Mouse (Mus musculus) cortical plate, adult 2 months (tissue): ENCODE data around the gene 4930544D05Rik. TPM values are rescaled to one million over a fixed set of nuclear protein-coding genes. Genes with fewer than 3 reads are reported as not detected.

Experiments
- H3K27ac ChIP-seq: fragments of 200-500 bp; 2 replicates; pipeline ENCODE4 v1.5.1; 2012; ENCODE audit warnings: low read length, control low read depth, inconsistent platforms; ENCODE audit not compliant: insufficient read depth
- H3K4me1 ChIP-seq: fragments of 200-500 bp; 2 replicates; pipeline ENCODE4 v1.6.1; 2011; ENCODE audit warnings: low read length; ENCODE audit not compliant: control insufficient read depth, insufficient read depth
- H3K4me3 ChIP-seq: fragments of 200-500 bp; 2 replicates; pipeline ENCODE4 v1.5.1; 2011; ENCODE audit warnings: mild to moderate bottlenecking, low read length, control low read depth; ENCODE audit not compliant: insufficient read depth
- CTCF ChIP-seq: fragments of 200-500 bp; IDR thresholded peaks from 2 replicates; pipeline ENCODE4 v1.5.1; 2011; ENCODE audit warnings: mild to moderate bottlenecking, control low read depth, low read length; ENCODE audit not compliant: insufficient read depth; ENCODE audit errors: extremely low read depth
- POLR2A ChIP-seq: fragments of 200-500 bp; IDR thresholded peaks from 2 replicates; pipeline ENCODE4 v1.6.1; 2011; ENCODE audit warnings: mild to moderate bottlenecking, low read length, control low read depth; ENCODE audit not compliant: insufficient read depth; ENCODE audit errors: extremely low read depth
- polyA plus RNA-seq: library from polyadenylated mRNA; depleted of rRNA; stranded (reverse); fragments of >200 nt; gene quantifications from 2 replicates; pipeline ENCODE4 v1.2.3, GENCODE M21; 2012

4930544D05Rik gene
- polyA plus RNA-seq, 1 experiment: not detected

- Histone ChIP-seq H3K27ac (peak within 1 kb of the TSS; percentile 94), H3K4me3 (peak within 1 kb of the TSS; percentile 74), H3K4me1 (peaks cover 5% of the 10 kb centered on the region)
- TF ChIP-seq CTCF (no peak), POLR2A (peak; percentile 66; the same call in 1 of the 2 replicates)
Measured at GRCm38 (mm10) chr11:70646691-70647650, 31.3 kb downstream of the 4930544D05Rik start, which contains the start of the genes Rnf167 and Slc25a11. Gene Rnf167, plus strand, starts transcription at chr11:70647235. Gene Slc25a11, minus strand, starts transcription at chr11:70647479.

DNA sequence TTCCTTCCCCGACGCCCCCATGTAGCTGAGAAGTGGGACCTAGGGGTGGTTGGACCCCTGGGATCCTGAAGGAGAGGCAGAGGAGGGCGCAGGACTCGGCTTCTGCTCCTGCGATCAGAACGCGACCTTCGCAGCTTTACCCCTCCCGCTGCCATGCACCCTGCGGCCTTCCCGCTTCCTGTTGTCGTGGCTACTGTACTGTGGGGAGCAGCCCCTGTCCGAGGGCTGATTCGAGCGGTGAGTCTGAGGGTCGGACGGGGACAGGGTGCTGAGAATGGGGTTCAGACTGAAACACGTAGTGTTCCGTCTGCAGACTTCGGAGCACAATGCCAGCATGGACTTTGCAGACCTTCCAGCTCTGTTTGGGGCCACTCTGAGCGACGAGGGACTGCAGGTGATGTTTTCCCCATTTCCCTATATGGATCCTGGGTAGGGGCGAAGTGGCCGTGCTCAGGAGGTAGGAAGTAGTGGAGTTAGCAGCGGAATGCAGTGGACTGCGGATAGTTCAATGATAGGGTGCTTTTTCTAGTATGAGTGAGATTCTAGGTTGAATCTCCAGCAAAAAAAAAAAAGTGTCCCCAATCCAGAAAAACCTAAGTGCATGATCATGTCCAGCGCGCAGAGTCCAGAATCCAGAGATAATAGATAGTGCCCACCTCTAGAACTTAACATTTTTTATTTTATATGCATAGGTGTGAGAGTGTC, 32.2 kb downstream of the 4930544D05Rik start:
- Histone ChIP-seq H3K4me1 (peaks cover 6% of the 10 kb centered on the region), H3K27ac (peak overlapping the region; percentile 74)
- TF ChIP-seq POLR2A (no peak), CTCF (no peak)

GRCm38 (mm10) chr11:70648512-70648911, 32.9 kb downstream of the 4930544D05Rik start:
- no peak for TF ChIP-seq POLR2A
- no peak for TF ChIP-seq CTCF
- Histone ChIP-seq H3K4me1 (peaks cover 6% of the 10 kb centered on the region), H3K4me3 (peak overlapping the region; percentile 74; the same call in 1 of the 2 replicates), H3K27ac (no peak overlapping the region)

More for the DNA sequence above, 32.2 kb downstream of the 4930544D05Rik start:
- H3K4me3 ChIP-seq: peak overlapping the region; percentile 74

DNA sequence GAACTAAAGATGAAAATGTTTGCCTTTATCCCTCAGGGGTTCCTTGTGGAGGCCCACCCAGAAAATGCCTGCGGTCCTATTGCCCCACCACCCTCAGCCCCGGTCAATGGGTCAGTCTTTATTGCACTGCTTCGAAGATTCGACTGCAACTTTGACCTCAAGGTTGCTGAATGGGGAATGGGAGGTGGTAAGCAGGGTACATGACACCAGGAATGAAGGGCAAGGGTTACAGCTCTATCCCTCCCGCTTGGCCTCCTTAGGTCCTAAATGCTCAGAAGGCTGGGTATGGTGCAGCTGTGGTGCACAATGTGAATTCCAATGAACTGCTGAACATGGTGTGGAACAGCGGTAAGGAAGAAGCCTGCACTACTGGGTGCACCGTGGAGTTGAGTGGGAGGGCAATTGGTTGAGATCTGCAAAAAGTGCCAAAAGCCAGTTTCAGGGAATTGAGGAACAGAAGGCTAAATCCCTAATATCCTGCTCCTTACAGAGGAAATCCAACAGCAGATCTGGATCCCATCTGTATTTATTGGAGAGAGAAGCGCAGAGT, 33.6 kb downstream of the 4930544D05Rik start:
- Histone ChIP-seq H3K27ac (no peak overlapping the region), H3K4me1 (peaks cover 6% of the 10 kb centered on the region), H3K4me3 (no peak overlapping the region)
- no peak for TF ChIP-seq POLR2A
- no peak for TF ChIP-seq CTCF

- TF ChIP-seq CTCF (no peak), POLR2A (no peak)
- Histone ChIP-seq H3K27ac (no peak overlapping the region), H3K4me3 (no peak overlapping the region), H3K4me1 (peaks cover 6% of the 10 kb centered on the region)
Measured at GRCm38 (mm10) chr11:70650322-70651175, 34.9 kb downstream of the 4930544D05Rik start.

- peaks cover 3% of the 10 kb centered on the region; the same call in 1 of the 2 replicates for H3K4me1 ChIP-seq
- no peak overlapping the region for H3K27ac ChIP-seq
- H3K4me3 ChIP-seq: no peak overlapping the region
- TF ChIP-seq POLR2A (no peak), CTCF (no peak)
Measured at GRCm38 (mm10) chr11:70651391-70651790, 35.7 kb downstream of the 4930544D05Rik start.

DNA sequence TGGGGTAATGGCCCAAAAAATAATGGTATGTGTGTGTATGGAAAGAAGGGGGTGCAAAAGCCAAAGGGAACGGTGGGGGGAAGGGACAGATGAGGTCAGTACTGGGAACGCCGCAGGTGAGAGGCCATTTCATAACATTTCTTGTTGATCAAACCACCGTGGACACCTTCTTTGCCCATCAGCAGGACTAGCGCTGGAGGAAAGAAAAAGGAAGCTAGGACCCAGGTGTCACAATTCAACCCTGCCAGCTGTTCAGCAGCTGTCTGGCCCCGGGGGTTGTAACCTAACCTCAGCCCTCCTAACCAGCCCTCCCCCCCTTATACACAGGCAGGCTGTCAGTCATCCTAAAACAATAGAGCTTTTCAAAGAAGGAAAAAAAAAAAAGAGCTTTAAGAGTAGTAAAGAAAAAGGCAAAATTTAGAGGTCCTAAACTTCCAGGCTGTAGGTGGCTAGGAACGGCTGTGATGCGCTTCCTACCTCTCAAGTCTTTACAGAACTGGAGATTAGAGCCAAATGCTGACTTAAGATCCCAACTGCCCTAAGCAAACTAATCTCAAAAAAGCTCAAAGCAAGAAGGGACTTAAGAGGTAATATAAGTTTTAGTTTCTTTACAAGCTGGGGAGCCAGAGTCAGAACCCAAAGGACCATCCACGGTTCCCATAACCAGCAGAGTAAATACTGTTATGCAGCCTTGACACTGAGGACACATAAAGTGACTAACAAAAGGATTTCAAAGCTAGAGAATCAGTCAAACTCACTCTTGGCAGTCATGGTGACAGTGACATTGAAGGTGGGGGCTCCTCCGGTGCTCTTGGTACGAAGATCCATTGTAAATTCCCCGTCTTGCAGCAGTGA, 36.6 kb downstream of the 4930544D05Rik start:
- Histone ChIP-seq H3K4me1 (peaks cover 3% of the 10 kb centered on the region; the same call in 1 of the 2 replicates), H3K4me3 (peak overlapping the region; percentile 100; the same call in 1 of the 2 replicates), H3K27ac (no peak overlapping the region)
- TF ChIP-seq POLR2A: no peak
- TF ChIP-seq CTCF: no peak

DNA sequence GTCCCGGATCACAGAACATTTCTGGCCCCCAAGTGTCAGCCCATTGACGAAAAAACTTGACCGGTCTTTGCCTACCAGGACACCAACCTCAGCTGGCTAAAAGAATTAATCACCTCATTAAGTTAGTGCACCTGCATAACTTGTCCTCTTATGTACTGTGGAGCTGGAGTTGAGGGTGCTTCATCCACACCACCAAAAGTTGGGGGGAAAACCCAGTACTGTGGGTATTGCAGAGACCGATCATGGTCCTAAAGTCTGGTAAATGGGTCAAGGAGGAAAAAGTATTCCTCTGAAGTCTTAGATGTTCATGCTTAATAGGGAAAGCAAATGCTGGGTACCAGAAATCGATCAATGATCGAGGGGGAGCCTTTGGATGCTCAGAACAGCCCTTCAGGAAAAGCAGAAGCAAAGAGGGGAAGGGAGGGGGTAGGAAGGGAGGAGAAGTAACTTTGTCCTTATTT, 37.3 kb downstream of the 4930544D05Rik start:
- Histone ChIP-seq H3K4me3 (peak overlapping the region; percentile 100; the same call in 1 of the 2 replicates), H3K4me1 (peaks cover 3% of the 10 kb centered on the region; the same call in 1 of the 2 replicates), H3K27ac (no peak overlapping the region)
- TF ChIP-seq POLR2A: no peak
